Mouse (Mus musculus) liver, embryonic 11.5 days (tissue): ENCODE measurements around the gene Armcx3. TPM values are rescaled to one million over a fixed set of nuclear protein-coding genes. Genes with fewer than 3 reads are reported as not detected.
A peak's percentile ranks its signal among the peaks of the same experiment; 100 is the strongest.
"Not testable (repeated sequence)": the region's sequence is repeated elsewhere in the genome, so short reads cannot be mapped to it uniquely, and the experiment has no call there.

ENCODE experiments used
- ATAC-seq: fragments of 200-750 bp; cut with Nextera tagmentation; replicated peaks from 2 replicates; pipeline ENCODE4 v1.8.0; 2017; ENCODE audit warnings: moderate number of reproducible peaks, mild to moderate bottlenecking, moderate TSS enrichment, moderate library complexity; ENCODE audit not compliant: low FRiP score
- DNase-seq: peaks from one replicate; pipeline ENCODE4 v3.0.0-alpha.2; 2017; ENCODE audit warnings: low spot score
- H3K27ac ChIP-seq: fragments of 300-500 bp; sonication (generic); 2 replicates; pipeline ENCODE4 v1.5.1; 2014; ENCODE audit warnings: mild to moderate bottlenecking, low read depth, low read length, control low read depth
- H3K27me3 ChIP-seq: fragments of 300-500 bp; sonication (generic); replicated peaks from 2 replicates; pipeline ENCODE4 v1.6.1; 2014; ENCODE audit warnings: low read length, mixed read lengths; ENCODE audit not compliant: control insufficient read depth, insufficient read depth
- H3K36me3 ChIP-seq: fragments of 300-500 bp; sonication (generic); 2 replicates; pipeline ENCODE4 v1.6.1; 2014; ENCODE audit warnings: mild to moderate bottlenecking, low read length, moderate library complexity, mixed read lengths; ENCODE audit not compliant: control insufficient read depth, insufficient read depth
- H3K4me1 ChIP-seq: fragments of 300-500 bp; sonication (generic); replicated peaks from 2 replicates; pipeline ENCODE4 v1.6.1; 2014; ENCODE audit warnings: low read length, mixed read lengths; ENCODE audit not compliant: control insufficient read depth, insufficient read depth
- H3K4me2 ChIP-seq: fragments of 300-500 bp; sonication (generic); 2 replicates; pipeline ENCODE4 v1.6.1; 2014; ENCODE audit warnings: mild to moderate bottlenecking, control low read depth, moderate library complexity
- H3K4me3 ChIP-seq: fragments of 300-500 bp; sonication (generic); 2 replicates; pipeline ENCODE4 v1.5.1; 2014; ENCODE audit warnings: low read depth, low read length, control low read depth
- H3K9ac ChIP-seq: fragments of 300-500 bp; sonication (generic); 2 replicates; pipeline ENCODE4 v1.6.1; 2014; ENCODE audit warnings: low read depth, low read length, control low read depth
- H3K9me3 ChIP-seq: fragments of 300-500 bp; sonication (generic); 2 replicates; pipeline ENCODE4 v1.6.1; 2016; ENCODE audit warnings: low read length, inconsistent platforms, mixed read lengths; ENCODE audit not compliant: control insufficient read depth
- WGBS: fragments of 180-500 bp; shearing (Covaris S2); extraction: QIAGEN DNeasy Blood & Tissue Kit; methylation state at CpG from one replicate; pipeline ENCODE4 v1.1.7; 2014; 5-methylcytosine and 5-hydroxymethylcytosine counted together
- polyA plus RNA-seq: library from polyadenylated mRNA; unstranded; fragments of >200 nt; fragmentation: Nextera tagmentation; extraction: Ambion mirVana; gene quantifications from 2 replicates; pipeline ENCODE4 v1.2.1, GENCODE M21; 2014

The Armcx3 gene
- polyA plus RNA-seq, 1 experiment from 2014 or later = 34.8 TPM

- no peaks in the 10 kb centered on the region; the same call in 1 of the 2 replicates for H3K4me1 ChIP-seq
- no peak overlapping the region for H3K4me2 ChIP-seq
- no peaks in the 10 kb centered on the region for H3K9me3 ChIP-seq
- DNase-seq (no peak), ATAC-seq (no peak)
- no peaks in the 10 kb centered on the region; the same call in 1 of the 2 replicates for H3K27me3 ChIP-seq
- no peaks in the 10 kb centered on the region for H3K36me3 ChIP-seq
- WGBS = 59% methylated on average over 5 of the region's 5 CpGs
- H3K4me3 ChIP-seq = no peak overlapping the region
- H3K9ac ChIP-seq = no peak overlapping the region
- no peak overlapping the region for H3K27ac ChIP-seq
These were observed 14.5 kb upstream of the Armcx3 start for GRCm38 (mm10) chrX:134741862-134742261.

DNA sequence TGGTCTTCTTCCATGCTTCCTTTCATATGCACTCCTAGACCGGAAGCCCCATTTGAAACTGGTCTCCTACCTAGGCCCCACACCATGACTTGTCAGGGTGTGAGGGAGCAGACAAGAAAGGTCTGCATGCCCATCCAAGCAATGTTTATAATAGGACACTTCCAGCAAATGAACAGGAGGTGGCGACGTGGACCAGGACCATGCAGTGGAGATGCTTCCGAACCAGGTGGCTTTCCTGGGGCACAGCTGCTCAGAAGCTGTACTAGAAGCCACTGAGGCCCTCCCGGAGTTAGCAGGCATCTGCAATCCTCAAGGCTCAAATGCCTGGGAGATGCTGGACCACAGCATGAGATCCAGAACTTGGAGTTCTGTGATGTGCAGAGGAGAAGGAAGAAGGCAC, 9.9 kb upstream of the Armcx3 start:
- Histone ChIP-seq H3K4me2 (no peak overlapping the region), H3K27ac (no peak overlapping the region), H3K4me3 (no peak overlapping the region), H3K27me3 (peaks cover 2% of the 10 kb centered on the region; the same call in 1 of the 2 replicates), H3K36me3 (no peaks in the 10 kb centered on the region), H3K9ac (no peak overlapping the region), H3K4me1 (0 out of 2 replicates have a peak, but pooled peaks cover 4% of the 10 kb centered on the region), H3K9me3 (no peaks in the 10 kb centered on the region)
- 33% methylated on average over 5 of the region's 5 CpGs for WGBS
- ATAC-seq (no peak), DNase-seq (no peak)

GRCm38 (mm10) chrX:134750764-134751592, 5.4 kb upstream of the Armcx3 start, which contains the start of gene Armcx6:
Armcx6 (minus strand) TSS chrX:134751417.
- Histone ChIP-seq H3K27me3 (peaks cover 9% of the 10 kb centered on the region), H3K36me3 (no peaks in the 10 kb centered on the region), H3K9me3 (no peaks in the 10 kb centered on the region), H3K4me3 (peak within 1 kb of the TSS; percentile 53), H3K4me1 (0 out of 2 replicates have a peak, but pooled peaks cover 4% of the 10 kb centered on the region), H3K9ac (peak within 1 kb of the TSS; percentile 64), H3K4me2 (peak within 1 kb of the TSS; percentile 78), H3K27ac (no peak within 1 kb of the TSS)
- ATAC-seq (peak; percentile 90), DNase-seq (peak; percentile 48)
- WGBS = 14% methylated on average over 36 of the region's 36 CpGs

- Histone ChIP-seq H3K4me2 (no peak overlapping the region), H3K9me3 (no peaks in the 10 kb centered on the region), H3K4me1 (0 out of 2 replicates have a peak, but pooled peaks cover 4% of the 10 kb centered on the region), H3K27me3 (peaks cover 9% of the 10 kb centered on the region), H3K36me3 (no peaks in the 10 kb centered on the region), H3K27ac (no peak overlapping the region), H3K9ac (no peak overlapping the region), H3K4me3 (no peak overlapping the region)
- WGBS = 45% methylated on average over 2 of the region's 2 CpGs
- no peak for DNase-seq
- no peak for ATAC-seq
These were observed 4.5 kb upstream of the Armcx3 start for GRCm38 (mm10) chrX:134751910-134752309.

DNA sequence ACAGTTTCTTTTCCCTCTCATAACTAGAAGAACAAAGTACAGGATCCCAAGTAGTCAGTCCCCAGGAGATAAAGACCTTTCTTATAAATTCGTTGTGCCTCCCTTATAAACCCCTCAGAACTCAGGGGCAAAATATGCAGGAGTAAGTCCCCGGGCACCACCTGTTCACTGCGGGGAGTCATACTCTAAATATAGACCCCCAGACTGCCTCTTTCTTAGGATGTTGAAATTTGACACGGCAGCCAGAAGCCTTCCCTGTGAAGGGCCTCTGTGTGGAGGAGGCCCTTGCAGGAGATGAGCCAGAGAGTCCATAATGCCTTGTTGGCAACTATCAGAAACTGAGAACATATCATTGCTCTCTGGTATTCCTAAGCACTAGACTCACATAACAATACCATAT, 3.8 kb upstream of the Armcx3 start:
- Histone ChIP-seq H3K4me2 (no peak overlapping the region), H3K27ac (no peak overlapping the region)

DNA sequence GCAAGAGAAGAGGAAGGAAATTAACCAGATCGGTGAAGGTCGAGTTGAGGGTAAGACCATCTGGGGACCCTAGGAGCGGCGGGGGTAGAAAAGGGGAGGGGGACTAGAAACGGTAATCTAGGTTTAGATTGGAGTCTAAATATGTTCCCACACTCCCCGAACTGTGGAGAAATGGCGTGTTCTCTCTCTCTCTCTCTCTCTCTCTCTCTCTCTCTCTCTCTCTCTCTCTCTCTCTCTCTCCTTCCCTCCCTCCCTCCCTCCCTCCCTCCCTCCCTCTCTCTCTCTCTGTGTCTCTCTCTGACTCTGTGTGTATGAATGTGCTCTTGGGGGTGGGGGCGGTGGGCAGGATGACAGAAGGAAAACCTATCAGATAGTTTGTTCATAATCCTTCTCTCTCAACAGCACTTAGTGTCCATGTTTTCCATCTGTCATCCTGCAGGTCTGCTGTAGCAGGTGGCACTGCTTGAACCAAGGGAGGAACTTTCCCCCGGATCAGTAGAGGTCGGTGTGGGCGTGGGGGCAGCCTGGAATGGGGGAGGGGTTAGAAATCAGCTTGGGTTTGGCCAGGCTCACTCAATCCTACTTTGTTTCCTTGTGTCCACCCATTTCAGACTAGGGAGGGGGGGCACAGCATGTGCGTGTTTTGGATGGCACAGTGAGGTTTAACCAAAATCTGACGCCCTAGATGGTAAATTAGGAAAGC, 1.0 kb downstream of the Armcx3 start:
- no peaks in the 10 kb centered on the region for H3K36me3 ChIP-seq
- peak overlapping the region; percentile 67 for H3K4me3 ChIP-seq
- H3K4me2 ChIP-seq = peak overlapping the region; percentile 65
- peaks cover 7% of the 10 kb centered on the region for H3K27me3 ChIP-seq
- no peak for DNase-seq
- H3K27ac ChIP-seq = no peak overlapping the region
- H3K9ac ChIP-seq = peak overlapping the region; percentile 75; the same call in 1 of the 2 replicates
- WGBS = 22% methylated on average over 13 of the region's 13 CpGs
- no peak; the same call in 1 of the 2 replicates for ATAC-seq
- H3K4me1 ChIP-seq = no peaks in the 10 kb centered on the region; the same call in 1 of the 2 replicates
- H3K9me3 ChIP-seq = no peaks in the 10 kb centered on the region

More for the DNA sequence above, 3.8 kb upstream of the Armcx3 start:
- Histone ChIP-seq H3K36me3 (no peaks in the 10 kb centered on the region), H3K27me3 (peaks cover 9% of the 10 kb centered on the region), H3K4me3 (no peak overlapping the region), H3K4me1 (0 out of 2 replicates have a peak, but pooled peaks cover 4% of the 10 kb centered on the region), H3K9ac (no peak overlapping the region), H3K9me3 (no peaks in the 10 kb centered on the region)
- 44% methylated on average over 4 of the region's 4 CpGs for WGBS
- no peak for ATAC-seq
- no peak for DNase-seq

- H3K36me3 ChIP-seq, H3K4me3 ChIP-seq, H3K4me2 ChIP-seq, H3K4me1 ChIP-seq, H3K27ac ChIP-seq, ATAC-seq, H3K27me3 ChIP-seq, DNase-seq, H3K9ac ChIP-seq, H3K9me3 ChIP-seq: not testable (repeated sequence)
- 49% methylated on average over 3 of the region's 4 CpGs for WGBS
These were observed 7.2 kb downstream of the Armcx3 start for GRCm38 (mm10) chrX:134763428-134764198.

DNA sequence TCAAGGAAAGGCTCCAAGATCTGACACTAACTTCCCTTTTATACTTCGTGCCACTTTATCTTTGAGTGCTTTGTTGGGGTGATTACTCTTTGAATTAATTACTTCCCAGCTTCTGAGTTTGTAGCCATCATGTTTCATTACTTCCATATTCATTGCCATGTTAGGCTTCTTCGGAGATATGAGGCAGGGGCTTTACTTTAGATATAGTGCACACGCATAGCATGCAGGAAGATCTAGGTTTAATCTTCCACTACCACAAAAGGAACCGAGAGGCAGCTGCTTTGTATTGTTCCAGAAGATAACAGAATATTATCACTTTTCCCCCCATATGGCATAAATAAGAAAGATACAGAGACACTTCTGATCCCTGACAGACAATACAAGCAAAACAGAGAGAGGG, 31.3 kb downstream of the Armcx3 start:
- no peak overlapping the region for H3K9ac ChIP-seq
- no peak overlapping the region for H3K27ac ChIP-seq
- H3K36me3 ChIP-seq = no peaks in the 10 kb centered on the region
- DNase-seq (no peak), ATAC-seq (peak; percentile 81)
- no peaks in the 10 kb centered on the region for H3K4me1 ChIP-seq
- H3K27me3 ChIP-seq = no peaks in the 10 kb centered on the region
- 34% methylated on average over 4 of the region's 4 CpGs for WGBS
- H3K4me3 ChIP-seq = no peak overlapping the region
- H3K4me2 ChIP-seq = no peak overlapping the region
- H3K9me3 ChIP-seq = no peaks in the 10 kb centered on the region
